Mouse (Mus musculus) CD4-positive helper T cell, adult 2 months (primary cell): ENCODE results near the gene Rpp25l.

Source experiments
- DNase-seq: peaks from one replicate; pipeline ENCODE4 v3.0.0-alpha.2; 2012; ENCODE audit warnings: low read depth, missing footprints, low spot score

Rpp25l gene

GRCm38 (mm10) chr4:41671500-41671899, 41.8 kb downstream of the Rpp25l start:
- no peak for DNase-seq

- no peak for DNase-seq
These were observed 42.5 kb downstream of the Rpp25l start for GRCm38 (mm10) chr4:41670836-41671235.

- no peak for DNase-seq
These were observed 46.7 kb downstream of the Rpp25l start for GRCm38 (mm10) chr4:41666646-41667045.

- no peak for DNase-seq
These were observed 48.2 kb downstream of the Rpp25l start for GRCm38 (mm10) chr4:41665009-41665675.

- no peak for DNase-seq
These were observed 48.8 kb downstream of the Rpp25l start for GRCm38 (mm10) chr4:41664533-41664932.

GRCm38 (mm10) chr4:41663614-41664013, 49.7 kb downstream of the Rpp25l start:
- DNase-seq: no peak

- no peak for DNase-seq
These were observed 50.6 kb downstream of the Rpp25l start for GRCm38 (mm10) chr4:41662723-41663122.
